ENCODE assay signal across 14 mouse cellular contexts in genomic region chr2:27300725-27301443, GRCm38 (mm10). TPM values are rescaled to one million over a fixed set of nuclear protein-coding genes. Genes with fewer than 3 reads are reported as not detected.
DNase-seq lines count a peak whose midpoint lies in the region; ATAC-seq lines count a peak whose summit lies in the region.
"Had no signal": no experiment of that assay in that cellular context is flagged by ENCODE, and none has a peak within 500 bp of the region (broad histone marks: within the 10 kb centered on the region; RNA-seq: fewer than 3 reads in every experiment).

No protein-coding gene starts in this region.

- H3K36me3 ChIP-seq in forebrain, embryonic 11.5 days (ENCODE audit: control insufficient read depth, insufficient read depth, low read length) = no peaks in the 10 kb centered on the region
- H3K36me3 ChIP-seq in limb, embryonic 10.5 days = peaks cover 42% of the 10 kb centered on the region
- H3K36me3 ChIP-seq in neural tube, embryonic 12.5 days = peaks cover 8% of the 10 kb centered on the region; the same call in 1 of the 2 replicates
- no peaks in the 10 kb centered on the region for H3K36me3 ChIP-seq in kidney, embryonic 16.5 days (ENCODE audit: insufficient read depth, low read length)

- no peaks in the 10 kb centered on the region for H3K27me3 ChIP-seq in forebrain, embryonic 11.5 days (ENCODE audit: control insufficient read depth, insufficient read depth, low read length)
- H3K27me3 ChIP-seq in limb, embryonic 10.5 days (ENCODE audit: low read depth, poor library complexity, severe bottlenecking) = no peaks in the 10 kb centered on the region
- no peaks in the 10 kb centered on the region for H3K27me3 ChIP-seq in neural tube, embryonic 12.5 days (replicated peaks)
- no peaks in the 10 kb centered on the region for H3K27me3 ChIP-seq in kidney, embryonic 16.5 days (ENCODE audit: insufficient read depth, low read length)
- H3K27me3 ChIP-seq: limb, embryonic 15.5 days had no signal

- no peak for ATAC-seq in forebrain, embryonic 11.5 days (replicated peaks; ENCODE audit: low FRiP score)
- ATAC-seq in neural tube, embryonic 12.5 days (ENCODE audit: low FRiP score, low read depth) = peak; percentile 22
- ATAC-seq in erythroblast, adult 5-6 weeks (replicated peaks; ENCODE audit: low FRiP score, poor library complexity, severe bottlenecking) = no peak
- no peak for ATAC-seq in kidney, embryonic 16.5 days (ENCODE audit: low FRiP score, low TSS enrichment)

- no peak overlapping the region for H3K9ac ChIP-seq in forebrain, embryonic 11.5 days (ENCODE audit: low read length)
- no peak overlapping the region for H3K9ac ChIP-seq in neural tube, embryonic 12.5 days
- no peak overlapping the region for H3K9ac ChIP-seq in kidney, embryonic 16.5 days (replicated peaks; ENCODE audit: low read length)
- H3K9ac ChIP-seq: limb, embryonic 15.5 days had no signal

- peak overlapping the region; percentile 70 for H3K27ac ChIP-seq in forebrain, embryonic 11.5 days (ENCODE audit: low read depth, low read length)
- H3K27ac ChIP-seq in limb, embryonic 10.5 days = peak overlapping the region; percentile 67; the same call in 1 of the 2 replicates
- H3K27ac ChIP-seq in neural tube, embryonic 12.5 days = peak overlapping the region; percentile 69; the same call in 1 of the 2 replicates
- no peak overlapping the region for H3K27ac ChIP-seq in kidney, embryonic 16.5 days (ENCODE audit: low read length)
- H3K27ac ChIP-seq: limb, embryonic 15.5 days had no signal

- WGBS in forebrain, embryonic 11.5 days = 86% methylated on average over 13 of the region's 13 CpGs
- 87% methylated on average over 13 of the region's 13 CpGs for WGBS in limb, embryonic 10.5 days
- WGBS in neural tube, embryonic 12.5 days = 75% methylated on average over 13 of the region's 13 CpGs
- 71% methylated on average over 13 of the region's 13 CpGs for WGBS in kidney, embryonic 16.5 days

- no peak overlapping the region for H3K4me3 ChIP-seq in forebrain, embryonic 11.5 days (ENCODE audit: low read depth, low read length)
- H3K4me3 ChIP-seq in limb, embryonic 10.5 days = no peak overlapping the region
- no peak overlapping the region for H3K4me3 ChIP-seq in neural tube, embryonic 12.5 days
- H3K4me3 ChIP-seq in kidney, embryonic 16.5 days (ENCODE audit: low read length) = no peak overlapping the region
- H3K4me3 ChIP-seq: limb, embryonic 15.5 days had no signal

- H3K4me2 ChIP-seq in forebrain, embryonic 11.5 days (ENCODE audit: low read depth, low read length, severe bottlenecking) = no peak overlapping the region
- peak overlapping the region; percentile 28; the same call in 1 of the 2 replicates for H3K4me2 ChIP-seq in neural tube, embryonic 12.5 days (replicated peaks)
- no peak overlapping the region for H3K4me2 ChIP-seq in kidney, embryonic 16.5 days (replicated peaks; ENCODE audit: low read depth, low read length)
- H3K4me2 ChIP-seq: limb, embryonic 15.5 days had no signal

- peak; percentile 19 to 21 for DNase-seq in layer of hippocampus, adult 18-20 months (ENCODE audit: low spot score in 2 of 2)
- no peak for DNase-seq in layer of hippocampus, postnatal 25 days (ENCODE audit: extremely low spot score in 1 of 2, low spot score in 1 of 2)
- no peak for DNase-seq in forebrain, embryonic 11.5 days (ENCODE audit: low spot score)
- no peak for DNase-seq in limb, embryonic 10.5 days (ENCODE audit: low spot score)
- DNase-seq in cerebellum, adult 8-10 months = no peak
- DNase-seq: adrenal gland, postnatal 36 days; cerebellum, adult 11-12 months; heart, adult 11 months; kidney, postnatal 25 days; lung, postnatal 14 days had no signal

- no peaks in the 10 kb centered on the region for H3K9me3 ChIP-seq in forebrain, embryonic 11.5 days (ENCODE audit: control insufficient read depth, low read length)
- H3K9me3 ChIP-seq in limb, embryonic 10.5 days (replicated peaks) = no peaks in the 10 kb centered on the region
- H3K9me3 ChIP-seq in neural tube, embryonic 12.5 days = no peaks in the 10 kb centered on the region
- no peaks in the 10 kb centered on the region for H3K9me3 ChIP-seq in kidney, embryonic 16.5 days (ENCODE audit: low read length)
- H3K9me3 ChIP-seq: limb, embryonic 15.5 days had no signal

- peaks cover 9% of the 10 kb centered on the region for H3K4me1 ChIP-seq in forebrain, embryonic 11.5 days (replicated peaks; ENCODE audit: control insufficient read depth, insufficient read depth, low read length)
- peaks cover 27% of the 10 kb centered on the region for H3K4me1 ChIP-seq in limb, embryonic 10.5 days
- peaks cover 43% of the 10 kb centered on the region for H3K4me1 ChIP-seq in neural tube, embryonic 12.5 days
- peaks cover 21% of the 10 kb centered on the region for H3K4me1 ChIP-seq in kidney, embryonic 16.5 days (ENCODE audit: insufficient read depth, low read length)

RNA-seq across cellular contexts. Expression of gene Sardh, which starts 52.7 kb away (rescaled TPM):
- 1 to 10 TPM; 8.4 to 9.9 TPM for total RNA-seq in layer of hippocampus, adult 18-20 months (2021)
- total RNA-seq in layer of hippocampus, postnatal 25 days (2021) = 10 to 100 TPM in 1 of 2 experiments, 1 to 10 TPM in 1; 9.8 to 11.0 TPM
- polyA plus RNA-seq in forebrain, embryonic 11.5 days (2014; fragmentation: Nextera tagmentation; extraction: Ambion mirVana) = 3.2 and 6.0 TPM in 2 replicates
- 2.5 and 3.1 TPM in 2 replicates for polyA plus RNA-seq in limb, embryonic 10.5 days (2016; fragmentation: Nextera tagmentation; extraction: Ambion mirVana)
- polyA plus RNA-seq in neural tube, embryonic 12.5 days (2016; fragmentation: Nextera tagmentation; extraction: Ambion mirVana) = 3.8 and 3.9 TPM in 2 replicates
- not detected in 2 replicates for total RNA-seq in erythroblast, adult 5-6 weeks (2015; ENCODE audit: low replicate concordance)
- total RNA-seq in erythroblast, adult 5-6 weeks (2017; ENCODE audit: low replicate concordance) = 0.60 TPM in 1 of 2 replicates, not detected in the other
- 64.7 and 71.3 TPM in 2 replicates for polyA plus RNA-seq in kidney, embryonic 16.5 days (2015; fragmentation: Nextera tagmentation; extraction: Ambion mirVana)

Comparison
In these comparisons a context has a peak if more than half of its experiments do, and no peak if none do; other contexts are left out.
1. DNase-seq: peak in layer of hippocampus, adult 18-20 months (2 of 2); none in layer of hippocampus, postnatal 25 days (0 of 2), forebrain, embryonic 11.5 days (single experiment), limb, embryonic 10.5 days (single experiment) and cerebellum, adult 8-10 months (single experiment).